Mouse (Mus musculus) heart, embryonic 11.5 days (tissue): Measurements from ENCODE around the gene Gvin1. TPM values are rescaled to one million over a fixed set of nuclear protein-coding genes. Genes with fewer than 3 reads are reported as not detected.
"Not testable (repeated sequence)": the region's sequence is repeated elsewhere in the genome, so short reads cannot be mapped to it uniquely, and the experiment has no call there.

Source experiments
- ATAC-seq: fragments of 200-750 bp; cut with Nextera tagmentation; replicated peaks from 2 replicates; pipeline ENCODE4 v1.8.0; 2017; ENCODE audit warnings: moderate library complexity; ENCODE audit not compliant: insufficient number of reproducible peaks, low FRiP score, low TSS enrichment
- H3K27ac ChIP-seq: fragments of 300-500 bp; sonication (generic); 2 replicates; pipeline ENCODE4 v1.5.1; 2014; ENCODE audit warnings: mild to moderate bottlenecking, low read depth, low read length
- H3K27me3 ChIP-seq: fragments of 300-500 bp; sonication (generic); 2 replicates; pipeline ENCODE4 v1.6.1; 2014; ENCODE audit warnings: mild to moderate bottlenecking, low read length, mixed read lengths; ENCODE audit not compliant: control insufficient read depth, insufficient read depth
- H3K36me3 ChIP-seq: fragments of 300-500 bp; sonication (generic); 2 replicates; pipeline ENCODE4 v1.6.1; 2014; ENCODE audit warnings: mild to moderate bottlenecking, low read length, moderate library complexity, mixed read lengths; ENCODE audit not compliant: control insufficient read depth, insufficient read depth
- H3K4me1 ChIP-seq: fragments of 300-500 bp; sonication (generic); 2 replicates; pipeline ENCODE4 v1.6.1; 2014; ENCODE audit warnings: low read length; ENCODE audit not compliant: control insufficient read depth, insufficient read depth
- H3K4me2 ChIP-seq: fragments of 300-500 bp; sonication (generic); 2 replicates; pipeline ENCODE4 v1.6.1; 2014; ENCODE audit warnings: mild to moderate bottlenecking, moderate library complexity
- H3K4me3 ChIP-seq: fragments of 300-500 bp; sonication (generic); 2 replicates; pipeline ENCODE4 v1.5.1; 2014; ENCODE audit warnings: low read depth, low read length
- H3K9ac ChIP-seq: fragments of 300-500 bp; sonication (generic); 2 replicates; pipeline ENCODE4 v1.6.1; 2014; ENCODE audit warnings: mild to moderate bottlenecking, low read depth, low read length, moderate library complexity
- H3K9me3 ChIP-seq: fragments of 300-500 bp; sonication (generic); replicated peaks from 2 replicates; pipeline ENCODE4 v1.6.1; 2016; ENCODE audit warnings: low read length; ENCODE audit not compliant: control insufficient read depth
- WGBS: fragments of 180-500 bp; shearing (Covaris S2); extraction: QIAGEN DNeasy Blood & Tissue Kit; methylation state at CpG from one replicate; pipeline ENCODE4 v1.1.7; 2014; ENCODE audit not compliant: insufficient replicate concordance; 5-methylcytosine and 5-hydroxymethylcytosine counted together
- polyA plus RNA-seq: library from polyadenylated mRNA; unstranded; fragments of >200 nt; fragmentation: Nextera tagmentation; extraction: Ambion mirVana; gene quantifications from 2 replicates; pipeline ENCODE4 v1.2.1, GENCODE M21; 2014

Gene Gvin1
- 0.31 and 0.60 TPM in 2 replicates for polyA plus RNA-seq

- 56% methylated on average over 1 of the region's 1 CpGs for WGBS
- H3K27ac ChIP-seq, H3K4me1 ChIP-seq, H3K9me3 ChIP-seq, H3K9ac ChIP-seq, H3K4me2 ChIP-seq, ATAC-seq, H3K4me3 ChIP-seq, H3K27me3 ChIP-seq, H3K36me3 ChIP-seq: not testable (repeated sequence)
Measured at GRCm38 (mm10) chr7:106215177-106215576, at the start of gene Gvin1. Gene Gvin1, minus strand, starts transcription at chr7:106215326.

- Histone ChIP-seq H3K4me2 (no peak overlapping the region), H3K27ac (no peak overlapping the region), H3K4me3 (no peak overlapping the region), H3K9ac (no peak overlapping the region), H3K36me3 (no peaks in the 10 kb centered on the region), H3K9me3 (peaks cover 5% of the 10 kb centered on the region; the same call in 1 of the 2 replicates), H3K27me3 (no peaks in the 10 kb centered on the region), H3K4me1 (no peaks in the 10 kb centered on the region)
- WGBS, result 73% methylated on average over 2 of the region's 2 CpGs
- ATAC-seq, result no peak
Measured at GRCm38 (mm10) chr7:106251844-106252517, 36.9 kb upstream of the Gvin1 start.

- WGBS, result 81% methylated on average over 2 of the region's 2 CpGs
- Histone ChIP-seq H3K4me3 (no peak overlapping the region), H3K9me3 (peaks cover 5% of the 10 kb centered on the region; the same call in 1 of the 2 replicates), H3K36me3 (no peaks in the 10 kb centered on the region), H3K27me3 (no peaks in the 10 kb centered on the region), H3K4me1 (no peaks in the 10 kb centered on the region), H3K9ac (no peak overlapping the region), H3K27ac (no peak overlapping the region), H3K4me2 (no peak overlapping the region)
- ATAC-seq, result no peak
Measured at GRCm38 (mm10) chr7:106248922-106249321, 33.8 kb upstream of the Gvin1 start.

- WGBS, result 72% methylated on average over 2 of the region's 2 CpGs
- H3K36me3 ChIP-seq, result no peaks in the 10 kb centered on the region
- H3K4me3 ChIP-seq, result no peak overlapping the region
- H3K27ac ChIP-seq, result no peak overlapping the region
- no peak overlapping the region for H3K4me2 ChIP-seq
- no peaks in the 10 kb centered on the region for H3K27me3 ChIP-seq
- no peak overlapping the region for H3K9ac ChIP-seq
- H3K4me1 ChIP-seq, result no peaks in the 10 kb centered on the region
- ATAC-seq, result no peak
- peaks cover 5% of the 10 kb centered on the region; the same call in 1 of the 2 replicates for H3K9me3 ChIP-seq
Measured at GRCm38 (mm10) chr7:106248245-106248644, 33.1 kb upstream of the Gvin1 start.

- no peak for ATAC-seq
- WGBS, result 75% methylated on average over 6 of the region's 6 CpGs
- Histone ChIP-seq H3K27ac (no peak overlapping the region), H3K9me3 (no peaks in the 10 kb centered on the region), H3K4me2 (no peak overlapping the region), H3K36me3 (no peaks in the 10 kb centered on the region), H3K4me1 (no peaks in the 10 kb centered on the region), H3K4me3 (no peak overlapping the region), H3K27me3 (no peaks in the 10 kb centered on the region), H3K9ac (no peak overlapping the region)
Measured at GRCm38 (mm10) chr7:106245601-106246000, 30.5 kb upstream of the Gvin1 start.

DNA sequence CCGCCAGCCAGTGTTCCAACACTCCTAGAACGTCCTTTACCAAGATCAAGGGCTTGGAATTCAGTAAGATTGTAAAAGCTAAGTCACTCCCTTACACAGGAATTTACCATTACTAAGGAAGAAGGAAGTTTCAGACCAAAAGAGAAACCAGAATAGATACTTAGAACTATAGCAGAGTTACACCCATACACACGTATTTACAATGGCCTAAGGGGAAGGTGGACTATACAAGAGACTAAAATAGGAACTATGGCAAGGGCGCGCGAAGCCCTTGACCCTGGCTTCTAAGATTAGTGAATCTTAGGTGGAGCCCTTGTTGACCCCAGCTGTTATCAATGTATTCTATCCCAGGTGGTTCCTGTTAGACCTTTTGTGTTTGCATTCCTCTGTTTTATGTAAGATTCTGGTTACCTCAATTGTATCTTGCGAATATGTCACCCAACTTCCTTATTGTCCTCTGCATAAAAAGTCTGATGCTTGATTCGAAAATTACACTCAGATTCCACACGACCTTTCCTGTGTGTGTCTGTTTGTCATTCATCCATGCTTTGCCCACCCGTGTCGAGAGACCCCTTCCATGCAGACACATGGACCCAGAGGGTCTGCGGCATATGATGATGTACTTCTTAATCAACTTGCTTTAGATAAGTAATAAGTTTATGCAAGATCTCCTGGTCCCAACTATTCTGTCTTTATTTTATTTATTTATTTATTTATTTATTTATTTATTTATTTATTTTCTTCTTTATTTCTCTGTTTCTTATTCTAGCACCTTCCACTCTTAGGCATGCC lies 25.6 kb upstream of the Gvin1 start:
- not testable (repeated sequence) for H3K27ac ChIP-seq, H3K4me2 ChIP-seq, H3K4me3 ChIP-seq, H3K27me3 ChIP-seq, H3K4me1 ChIP-seq, H3K9me3 ChIP-seq, H3K36me3 ChIP-seq, H3K9ac ChIP-seq, ATAC-seq
- WGBS, result 86% methylated on average over 12 of the region's 12 CpGs

GRCm38 (mm10) chr7:106237192-106237465 lies 22.0 kb upstream of the Gvin1 start:
- H3K4me1 ChIP-seq, result no peaks in the 10 kb centered on the region
- H3K36me3 ChIP-seq, result no peaks in the 10 kb centered on the region
- no peak overlapping the region for H3K9ac ChIP-seq
- no peak for ATAC-seq
- H3K9me3 ChIP-seq, result no peaks in the 10 kb centered on the region
- H3K27ac ChIP-seq, result no peak overlapping the region
- H3K4me3 ChIP-seq, result no peak overlapping the region
- no peak overlapping the region for H3K4me2 ChIP-seq
- H3K27me3 ChIP-seq, result no peaks in the 10 kb centered on the region

DNA sequence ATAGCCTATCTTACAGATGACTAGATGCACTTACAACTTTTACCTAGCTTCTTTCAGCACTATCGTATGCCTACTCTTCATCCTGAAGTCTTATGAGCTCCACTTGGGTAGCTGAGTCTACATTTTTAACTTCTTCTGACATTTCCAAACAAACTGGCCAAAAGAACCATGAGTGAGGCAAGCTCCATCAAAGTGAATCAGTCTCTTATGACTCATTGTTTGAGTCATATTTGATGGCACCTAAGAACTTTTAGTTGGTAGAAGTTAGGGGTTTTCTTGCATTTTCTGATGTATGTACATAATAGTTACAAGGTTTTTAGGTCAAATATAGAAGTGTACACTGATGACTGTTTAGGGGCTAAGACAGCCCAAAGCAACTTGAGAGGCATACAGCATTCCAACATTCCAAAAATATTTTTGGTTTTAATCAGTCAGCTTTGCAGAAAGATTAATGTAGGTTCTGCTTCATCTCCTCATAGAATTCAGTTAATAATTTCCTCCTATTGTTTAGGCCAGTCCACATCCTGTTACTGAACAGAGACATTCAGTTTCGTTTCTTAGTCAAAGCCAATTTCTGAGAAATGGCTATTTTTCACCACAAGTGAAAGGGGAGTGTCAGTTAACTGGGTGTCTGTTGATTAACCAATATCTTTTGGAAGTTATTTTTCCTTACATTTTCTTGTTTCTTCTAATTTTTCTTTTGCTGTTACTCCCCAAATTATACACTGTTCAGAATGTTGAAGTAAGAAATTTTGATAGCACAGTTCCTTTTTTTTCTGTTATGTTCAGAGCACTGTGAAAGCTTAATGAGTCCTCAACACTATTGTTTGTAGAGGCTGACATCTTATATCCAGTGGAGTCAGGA lies 21.4 kb upstream of the Gvin1 start:
- H3K36me3 ChIP-seq, result no peaks in the 10 kb centered on the region
- H3K4me1 ChIP-seq, result no peaks in the 10 kb centered on the region
- H3K27me3 ChIP-seq, result no peaks in the 10 kb centered on the region
- 64% methylated on average over 2 of the region's 2 CpGs for whole genome bisulfite sequencing
- peak; percentile 19; the same call in 1 of the 2 replicates for ATAC-seq
- no peaks in the 10 kb centered on the region for H3K9me3 ChIP-seq
- no peak overlapping the region for H3K9ac ChIP-seq
- H3K4me3 ChIP-seq, result no peak overlapping the region
- no peak overlapping the region for H3K27ac ChIP-seq
- H3K4me2 ChIP-seq, result no peak overlapping the region
